20 mouse cellular contexts compared by ENCODE assay signal in genomic region chr7:144562016-144562415, GRCm38 (mm10). TPM values are rescaled to one million over a fixed set of nuclear protein-coding genes. Genes with fewer than 3 reads are reported as not detected.
A peak's percentile ranks its signal among the peaks of the same experiment; 100 is the strongest.
DNase-seq lines count a peak whose midpoint lies in the region; ATAC-seq and TF ChIP-seq lines count a peak whose summit lies in the region.
"Had no signal": no experiment of that assay in that cellular context is flagged by ENCODE, and none has a peak within 500 bp of the region (broad histone marks: within the 10 kb centered on the region; RNA-seq: fewer than 3 reads in every experiment).

No protein-coding gene starts in this region.

- H3K79me2 ChIP-seq in liver, adult 2 months (ENCODE audit: control insufficient read depth, insufficient read depth, low read length), result no peaks in the 10 kb centered on the region

- no peak for TF ChIP-seq POLR2A in liver, adult 2 months (IDR thresholded peaks at IDR 0.05; ENCODE audit: extremely low read depth, insufficient read depth, low read length)

- no peak overlapping the region for H3K9ac ChIP-seq in liver, adult 2 months (ENCODE audit: low read depth, low read length)
- H3K9ac ChIP-seq in liver, postnatal 0 days (replicated peaks), result no peak overlapping the region
- H3K9ac ChIP-seq: hindbrain, embryonic 13.5 days; intestine, embryonic 15.5 days; liver, embryonic 12.5 days; lung, embryonic 14.5 days had no signal

- H3K36me3 ChIP-seq in liver, adult 2 months (ENCODE audit: control insufficient read depth, insufficient read depth, low read length), result no peaks in the 10 kb centered on the region
- no peaks in the 10 kb centered on the region for H3K36me3 ChIP-seq in liver, postnatal 0 days (replicated peaks; ENCODE audit: insufficient read depth, low read length)
- H3K36me3 ChIP-seq: heart, embryonic 10.5 days; hindbrain, embryonic 13.5 days; intestine, embryonic 15.5 days; liver, embryonic 12.5 days had no signal

- H3K27me3 ChIP-seq in liver, adult 2 months (ENCODE audit: control insufficient read depth, insufficient read depth, low read length), result no peaks in the 10 kb centered on the region
- no peaks in the 10 kb centered on the region for H3K27me3 ChIP-seq in liver, postnatal 0 days (ENCODE audit: insufficient read depth, low read length)
- H3K27me3 ChIP-seq: intestine, embryonic 15.5 days; Patski had no signal

- 13% methylated on average over 3 of the region's 3 CpGs for WGBS in liver, adult 2 months
- WGBS in liver, postnatal 0 days (ENCODE audit: insufficient replicate concordance), result 44% methylated on average over 3 of the region's 3 CpGs

- no peak overlapping the region for H3K27ac ChIP-seq in liver, adult 2 months (replicated peaks; ENCODE audit: insufficient read depth, low read depth, low read length)
- no peak overlapping the region for H3K27ac ChIP-seq in liver, postnatal 0 days (ENCODE audit: low read depth)
- H3K27ac ChIP-seq: heart, embryonic 10.5 days; hindbrain, embryonic 13.5 days; intestine, embryonic 15.5 days; liver, embryonic 12.5 days; stomach, postnatal 0 days had no signal

- no peak overlapping the region for H3K4me2 ChIP-seq in liver, postnatal 0 days (ENCODE audit: low read depth, low read length)
- H3K4me2 ChIP-seq: hindbrain, embryonic 13.5 days; intestine, embryonic 15.5 days; liver, embryonic 12.5 days; lung, embryonic 14.5 days had no signal

- no peak for TF ChIP-seq EP300 in liver, postnatal 0 days (IDR thresholded peaks at IDR 0.05; ENCODE audit: low read depth)

- no peaks in the 10 kb centered on the region for H3K4me1 ChIP-seq in liver, adult 2 months (ENCODE audit: control insufficient read depth, insufficient read depth, low read length)
- H3K4me1 ChIP-seq in liver, postnatal 0 days (ENCODE audit: insufficient read depth), result no peaks in the 10 kb centered on the region
- H3K4me1 ChIP-seq: hindbrain, embryonic 13.5 days; liver, embryonic 12.5 days had no signal

- no peak for ATAC-seq in liver, postnatal 0 days
- ATAC-seq: forebrain, embryonic 14.5 days; intestine, embryonic 15.5 days; liver, embryonic 12.5 days; Patski had no signal

- no peak for TF ChIP-seq CTCF in liver, adult 2 months (IDR thresholded peaks at IDR 0.05; ENCODE audit: low read depth, low read length)
- no peak for TF ChIP-seq CTCF in liver, postnatal 0 days (IDR thresholded peaks at IDR 0.05; ENCODE audit: low read depth)

- H3K9me3 ChIP-seq in liver, postnatal 0 days (ENCODE audit: low read length), result no peaks in the 10 kb centered on the region
- H3K9me3 ChIP-seq: heart, embryonic 10.5 days; hindbrain, embryonic 13.5 days; intestine, embryonic 15.5 days; liver, embryonic 12.5 days had no signal

- H3K4me3 ChIP-seq in liver, adult 2 months (ENCODE audit: insufficient read depth, low read depth, low read length), result no peak overlapping the region
- H3K4me3 ChIP-seq in liver, postnatal 0 days (ENCODE audit: low read depth, low read length), result no peak overlapping the region
- H3K4me3 ChIP-seq: heart, embryonic 10.5 days; hindbrain, embryonic 13.5 days; intestine, embryonic 15.5 days; liver, embryonic 12.5 days had no signal

- peak; percentile 30 for DNase-seq in liver, adult 2 months (ENCODE audit: extremely low read depth, low read depth, low spot score)
- no peak for DNase-seq in liver, postnatal 0 days
- DNase-seq in ES-CJ7 (ENCODE audit: low read depth, low spot score) (peak; percentile 59), ZHBTc4 (ENCODE audit: low read depth, low spot score) (peak; percentile 40)
- DNase-seq in kidney, postnatal 25 days, result peak; percentile 26 to 58
- no peak for DNase-seq in cerebellum, adult 8-10 months
- no peak for DNase-seq in cerebellum, adult 11 months
- DNase-seq: adrenal gland, postnatal 14 days; cerebellum, postnatal 25 days; gastrocnemius, postnatal 25 days; heart, postnatal 10 days; lung, embryonic 14.5 days; right cerebral cortex, adult 18-20 months had no signal

RNA-seq across cellular contexts. Expression of gene Ppfia1, which starts 8.5 kb away (rescaled TPM):
- 14.5 and 15.4 TPM in 2 replicates for total RNA-seq in liver, adult 2 months (2014; rRNA removed)
- 17.1 and 22.0 TPM in 2 replicates for polyA plus RNA-seq in liver, adult 2 months (2012; rRNA removed)
- polyA plus RNA-seq in liver, postnatal 0 days (2015; fragmentation: Nextera tagmentation; extraction: Ambion mirVana), result 7.1 and 8.2 TPM in 2 replicates

RNA-seq across cellular contexts. Expression of gene Fadd, which starts 20.2 kb away (rescaled TPM):
- total RNA-seq in liver, adult 2 months (2014; rRNA removed), result 2.3 and 2.5 TPM in 2 replicates
- polyA plus RNA-seq in liver, adult 2 months (2012; rRNA removed), result 8.0 and 8.7 TPM in 2 replicates
- polyA plus RNA-seq in liver, postnatal 0 days (2015; fragmentation: Nextera tagmentation; extraction: Ambion mirVana), result 4.1 TPM in 2 replicates

Comparison
In these comparisons a context has a peak if more than half of its experiments do, and no peak if none do; other contexts are left out.
1. DNase-seq: peak in liver, adult 2 months (single experiment), ES-CJ7 (single experiment), ZHBTc4 (single experiment) and kidney, postnatal 25 days (2 of 2); none in liver, postnatal 0 days (single experiment), cerebellum, adult 8-10 months (single experiment) and cerebellum, adult 11 months (single experiment).